Mouse (Mus musculus): ENCODE measurements around the gene Prickle2.

The Prickle2 gene

GRCm38 (mm10) chr6:92346729-92347128 is 359.2 kb downstream of the Prickle2 start:
- DNase-seq = no peak

DNA sequence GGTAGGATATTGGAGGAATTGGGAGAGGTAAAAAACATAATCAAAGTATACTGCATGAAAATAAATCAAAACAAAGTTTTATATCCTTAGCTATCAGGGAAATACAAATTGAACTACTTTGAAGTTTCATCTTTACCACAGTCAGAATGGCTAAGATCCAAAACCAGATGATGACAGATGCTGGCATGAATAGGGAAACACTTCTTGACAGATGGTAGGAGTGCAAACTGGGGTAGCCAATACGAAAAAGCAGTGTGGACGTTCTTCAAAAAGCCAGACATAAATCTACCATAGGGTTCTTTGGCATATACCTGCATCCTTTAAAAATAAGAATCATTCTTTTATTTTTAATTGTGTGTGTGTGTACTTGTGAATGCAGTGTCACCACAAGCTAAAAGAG is 360.8 kb downstream of the Prickle2 start:
- DNase-seq = no peak

- DNase-seq = no peak
Measured at GRCm38 (mm10) chr6:92344588-92344987, 361.4 kb downstream of the Prickle2 start.

Data from thymus, postnatal 25 days (tissue).